Comparison of ENCODE assay signal across 9 mouse cellular contexts in the genomic region with DNA sequence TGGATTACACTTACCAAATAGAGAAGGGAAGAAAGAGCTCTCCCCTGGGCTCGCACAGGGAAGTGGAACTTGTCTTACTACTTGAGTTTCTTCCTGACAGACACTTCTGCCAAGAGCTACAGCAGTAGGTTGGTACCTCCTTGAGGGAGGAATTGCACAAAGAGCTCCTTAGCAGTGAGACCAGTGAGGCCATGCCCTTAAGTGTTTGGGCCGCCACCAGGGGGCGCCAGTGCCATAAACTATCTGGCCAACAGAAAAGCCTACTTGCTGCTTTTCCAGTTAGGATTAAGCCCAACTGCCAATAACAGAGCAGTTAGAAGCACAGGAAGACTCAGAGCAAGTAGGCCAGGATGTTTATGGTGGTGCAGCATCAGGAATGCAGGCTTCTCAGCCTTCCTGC. TPM values are rescaled to one million over a fixed set of nuclear protein-coding genes. Genes with fewer than 3 reads are reported as not detected.
DNase-seq lines count a peak whose midpoint lies in the region; ATAC-seq and TF ChIP-seq lines count a peak whose summit lies in the region.
"Had no signal": no experiment of that assay in that cellular context is flagged by ENCODE, and none has a peak within 500 bp of the region (broad histone marks: within the 10 kb centered on the region; RNA-seq: fewer than 3 reads in every experiment).

No protein-coding gene starts in this region.

- H3K4me3 ChIP-seq in forebrain, embryonic 11.5 days (ENCODE audit: low read depth, low read length), result no peak overlapping the region
- no peak overlapping the region for H3K4me3 ChIP-seq in heart, embryonic 16.5 days (ENCODE audit: low read length)
- H3K4me3 ChIP-seq in liver, embryonic 16.5 days (ENCODE audit: low read depth, low read length), result no peak overlapping the region
- H3K4me3 ChIP-seq in thymus, adult 2 months (ENCODE audit: control insufficient read depth, insufficient read depth, low read length), result no peak overlapping the region
- H3K4me3 ChIP-seq: midbrain, embryonic 12.5 days had no signal

- TF ChIP-seq CTCF in thymus, adult 2 months (IDR thresholded peaks at IDR 0.05; ENCODE audit: borderline replicate concordance, control insufficient read depth, extremely low read depth, insufficient read depth, low read length, poor library complexity), result peak; percentile 82; the same call in 1 of the 2 replicates

- no peak for TF ChIP-seq POLR2A in thymus, adult 2 months (IDR thresholded peaks at IDR 0.05; ENCODE audit: control insufficient read depth, extremely low read depth, insufficient read depth, low read length, poor library complexity)

- H3K4me2 ChIP-seq in forebrain, embryonic 11.5 days (ENCODE audit: low read depth, low read length, severe bottlenecking), result no peak overlapping the region
- no peak overlapping the region for H3K4me2 ChIP-seq in heart, embryonic 16.5 days (ENCODE audit: low read depth, low read length)
- no peak overlapping the region for H3K4me2 ChIP-seq in liver, embryonic 16.5 days (ENCODE audit: low read depth, low read length)
- H3K4me2 ChIP-seq: midbrain, embryonic 12.5 days had no signal

- no peaks in the 10 kb centered on the region for H3K27me3 ChIP-seq in forebrain, embryonic 11.5 days (ENCODE audit: control insufficient read depth, insufficient read depth, low read length)
- H3K27me3 ChIP-seq in heart, embryonic 16.5 days (ENCODE audit: control insufficient read depth, insufficient read depth, low read length), result no peaks in the 10 kb centered on the region
- H3K27me3 ChIP-seq in liver, embryonic 16.5 days (ENCODE audit: control insufficient read depth, insufficient read depth, low read depth, low read length), result no peaks in the 10 kb centered on the region
- no peaks in the 10 kb centered on the region for H3K27me3 ChIP-seq in thymus, adult 2 months (ENCODE audit: control insufficient read depth, insufficient read depth, low read length)
- H3K27me3 ChIP-seq: midbrain, embryonic 12.5 days had no signal

- no peaks in the 10 kb centered on the region for H3K4me1 ChIP-seq in forebrain, embryonic 11.5 days (replicated peaks; ENCODE audit: control insufficient read depth, insufficient read depth, low read length)
- 0 out of 2 replicates have a peak, but pooled peaks cover 3% of the 10 kb centered on the region for H3K4me1 ChIP-seq in heart, embryonic 16.5 days (ENCODE audit: control insufficient read depth, insufficient read depth, low read length)
- H3K4me1 ChIP-seq in liver, embryonic 16.5 days (ENCODE audit: control insufficient read depth, low read depth, low read length), result no peaks in the 10 kb centered on the region; the same call in 1 of the 2 replicates
- no peaks in the 10 kb centered on the region for H3K4me1 ChIP-seq in thymus, adult 2 months (replicated peaks; ENCODE audit: control insufficient read depth, insufficient read depth, low read length)
- H3K4me1 ChIP-seq: midbrain, embryonic 12.5 days had no signal

- H3K9ac ChIP-seq in forebrain, embryonic 11.5 days (ENCODE audit: low read length), result no peak overlapping the region
- no peak overlapping the region for H3K9ac ChIP-seq in heart, embryonic 16.5 days (ENCODE audit: low read length)
- H3K9ac ChIP-seq in liver, embryonic 16.5 days (ENCODE audit: low read depth, low read length), result no peak overlapping the region
- H3K9ac ChIP-seq: midbrain, embryonic 12.5 days had no signal

- 13% methylated on average over 3 of the region's 3 CpGs for WGBS in forebrain, embryonic 11.5 days
- WGBS in heart, embryonic 16.5 days, result 10% methylated on average over 3 of the region's 3 CpGs
- whole genome bisulfite sequencing in liver, embryonic 16.5 days (ENCODE audit: insufficient replicate concordance), result 4% methylated on average over 3 of the region's 3 CpGs
- 7% methylated on average over 3 of the region's 3 CpGs for WGBS in thymus, adult 2 months

- no peak overlapping the region for H3K27ac ChIP-seq in forebrain, embryonic 11.5 days (ENCODE audit: low read depth, low read length)
- no peak overlapping the region for H3K27ac ChIP-seq in heart, embryonic 16.5 days (ENCODE audit: low read length)
- H3K27ac ChIP-seq in liver, embryonic 16.5 days (ENCODE audit: low read length), result no peak overlapping the region
- H3K27ac ChIP-seq in thymus, adult 2 months (ENCODE audit: control insufficient read depth, insufficient read depth, low read length), result no peak overlapping the region
- H3K27ac ChIP-seq: midbrain, embryonic 12.5 days had no signal

- DNase-seq in ES-CJ7 (ENCODE audit: low read depth, low spot score), result peak; percentile 81
- peak; percentile 76 for DNase-seq in c-Kit-positive CD71-negative TER-119-negative erythroid progenitor cells, embryonic 14.5 days (ENCODE audit: low read depth)
- DNase-seq in forebrain, embryonic 11.5 days (ENCODE audit: low spot score), result peak; percentile 92
- peak; percentile 93 for DNase-seq in kidney, postnatal 4 days
- peak; percentile 64 for DNase-seq in ovary, postnatal 10 days (ENCODE audit: low spot score)
- peak; percentile 76 for DNase-seq in thymus, adult 2 months

- H3K36me3 ChIP-seq in forebrain, embryonic 11.5 days (ENCODE audit: control insufficient read depth, insufficient read depth, low read length), result peaks cover 4% of the 10 kb centered on the region; the same call in 1 of the 2 replicates
- H3K36me3 ChIP-seq in heart, embryonic 16.5 days (ENCODE audit: control insufficient read depth, insufficient read depth), result peaks cover 27% of the 10 kb centered on the region
- no peaks in the 10 kb centered on the region for H3K36me3 ChIP-seq in liver, embryonic 16.5 days (ENCODE audit: control insufficient read depth, insufficient read depth)
- H3K36me3 ChIP-seq in thymus, adult 2 months (ENCODE audit: control insufficient read depth, insufficient read depth, low read length), result no peaks in the 10 kb centered on the region

- H3K9me3 ChIP-seq in forebrain, embryonic 11.5 days (ENCODE audit: control insufficient read depth, low read length), result no peaks in the 10 kb centered on the region
- no peaks in the 10 kb centered on the region for H3K9me3 ChIP-seq in heart, embryonic 16.5 days (replicated peaks; ENCODE audit: control insufficient read depth, low read length)
- no peaks in the 10 kb centered on the region for H3K9me3 ChIP-seq in liver, embryonic 16.5 days (replicated peaks; ENCODE audit: control insufficient read depth, low read length)
- H3K9me3 ChIP-seq: midbrain, embryonic 12.5 days had no signal

- ATAC-seq in forebrain, embryonic 11.5 days (replicated peaks; ENCODE audit: low FRiP score), result no peak
- ATAC-seq in heart, embryonic 16.5 days (replicated peaks; ENCODE audit: extremely low read depth, insufficient read depth, low FRiP score), result peak; percentile 65
- peak; percentile 50; the same call in 1 of the 2 replicates for ATAC-seq in liver, embryonic 16.5 days (ENCODE audit: low read depth)

RNA-seq across cellular contexts. Expression of gene Glipr2, which starts 31.4 kb away (rescaled TPM):
- polyA plus RNA-seq in forebrain, embryonic 11.5 days (2014; fragmentation: Nextera tagmentation; extraction: Ambion mirVana), result 75.5 and 79.1 TPM in 2 replicates
- polyA plus RNA-seq in heart, embryonic 16.5 days (2015; fragmentation: Nextera tagmentation; extraction: Ambion mirVana), result 51.4 and 53.7 TPM in 2 replicates
- 60.5 and 66.1 TPM in 2 replicates for polyA plus RNA-seq in liver, embryonic 16.5 days (2015; fragmentation: Nextera tagmentation; extraction: Ambion mirVana)
- 20.6 and 23.4 TPM in 2 replicates for polyA plus RNA-seq in thymus, adult 2 months (2012; rRNA removed)

RNA-seq across cellular contexts. Expression of gene Reck, which starts 50.4 kb away (rescaled TPM):
- 11.3 and 11.8 TPM in 2 replicates for polyA plus RNA-seq in forebrain, embryonic 11.5 days (2014; fragmentation: Nextera tagmentation; extraction: Ambion mirVana)
- 8.6 and 8.9 TPM in 2 replicates for polyA plus RNA-seq in heart, embryonic 16.5 days (2015; fragmentation: Nextera tagmentation; extraction: Ambion mirVana)
- 1.7 and 2.1 TPM in 2 replicates for polyA plus RNA-seq in liver, embryonic 16.5 days (2015; fragmentation: Nextera tagmentation; extraction: Ambion mirVana)
- 2.8 and 3.3 TPM in 2 replicates for polyA plus RNA-seq in thymus, adult 2 months (2012; rRNA removed)

RNA-seq across cellular contexts. Expression of gene Ccin, which starts 57.5 kb away (rescaled TPM):
- polyA plus RNA-seq in forebrain, embryonic 11.5 days (2014; fragmentation: Nextera tagmentation; extraction: Ambion mirVana), result not detected in 2 replicates
- not detected in 2 replicates for polyA plus RNA-seq in heart, embryonic 16.5 days (2015; fragmentation: Nextera tagmentation; extraction: Ambion mirVana)
- not detected in 2 replicates for polyA plus RNA-seq in liver, embryonic 16.5 days (2015; fragmentation: Nextera tagmentation; extraction: Ambion mirVana)
- polyA plus RNA-seq in thymus, adult 2 months (2012; rRNA removed), result 0.11 and 0.32 TPM in 2 replicates
- polyA plus RNA-seq: midbrain, embryonic 12.5 days had no signal
